Mouse (Mus musculus): ENCODE measurements around the gene Mertk.

Mertk gene

GRCm38 (mm10) chr2:128726067-128726466 lies 27.3 kb downstream of the Mertk start:
- DNase-seq, result no peak

GRCm38 (mm10) chr2:128726626-128727025 lies 27.9 kb downstream of the Mertk start:
- no peak for DNase-seq

- DNase-seq, result no peak
Measured at GRCm38 (mm10) chr2:128727552-128727951, 28.8 kb downstream of the Mertk start.

- no peak for DNase-seq
Measured at GRCm38 (mm10) chr2:128728066-128728465, 29.3 kb downstream of the Mertk start.

GRCm38 (mm10) chr2:128729141-128729540 lies 30.4 kb downstream of the Mertk start:
- no peak for DNase-seq

- DNase-seq, result no peak
Measured at GRCm38 (mm10) chr2:128731514-128731913, 32.8 kb downstream of the Mertk start.

GRCm38 (mm10) chr2:128731951-128732350 lies 33.2 kb downstream of the Mertk start:
- no peak for DNase-seq

GRCm38 (mm10) chr2:128735089-128735488 lies 36.3 kb downstream of the Mertk start:
- DNase-seq, result no peak

GRCm38 (mm10) chr2:128737051-128737450 lies 38.3 kb downstream of the Mertk start:
- DNase-seq, result no peak

- no peak for DNase-seq
Measured at GRCm38 (mm10) chr2:128737796-128738195, 39.0 kb downstream of the Mertk start.

GRCm38 (mm10) chr2:128738725-128739258 lies 40.0 kb downstream of the Mertk start:
- no peak for DNase-seq

- DNase-seq, result no peak
Measured at GRCm38 (mm10) chr2:128745879-128746620, 47.3 kb downstream of the Mertk start.

GRCm38 (mm10) chr2:128746621-128747151 lies 47.9 kb downstream of the Mertk start:
- DNase-seq, result peak; percentile 53

GRCm38 (mm10) chr2:128747433-128748028 lies 48.8 kb downstream of the Mertk start:
- DNase-seq, result no peak

GRCm38 (mm10) chr2:128748171-128748570 lies 49.4 kb downstream of the Mertk start:
- DNase-seq, result no peak

GRCm38 (mm10) chr2:128751030-128751429 lies 52.3 kb downstream of the Mertk start:
- DNase-seq, result no peak

- DNase-seq, result no peak
Measured at GRCm38 (mm10) chr2:128753295-128753873, 54.6 kb downstream of the Mertk start.

- DNase-seq, result no peak
Measured at GRCm38 (mm10) chr2:128755149-128755691, 56.5 kb downstream of the Mertk start.

- no peak for DNase-seq
Measured at GRCm38 (mm10) chr2:128758724-128759340, 60.1 kb downstream of the Mertk start.

- no peak for DNase-seq
Measured at GRCm38 (mm10) chr2:128762008-128762407, 63.3 kb downstream of the Mertk start.

- DNase-seq, result no peak
Measured at GRCm38 (mm10) chr2:128765787-128766186, 67.0 kb downstream of the Mertk start.

GRCm38 (mm10) chr2:128768545-128769247 lies 69.9 kb downstream of the Mertk start:
- no peak for DNase-seq

Data from kidney, adult 18-20 months (tissue).